Mouse (Mus musculus) thymus, postnatal 10 days (tissue): ENCODE measurements around the gene Stac.

Experiments
- DNase-seq, 2 experiments: peaks; one replicate each; pipeline ENCODE4 v3.0.0; 2021; ENCODE audit warnings: low spot score in 2 of 2

Stac gene

GRCm38 (mm10) chr9:111606603-111607002 lies 83.5 kb downstream of the Stac start:
- no peak for DNase-seq

- no peak for DNase-seq
Observed at GRCm38 (mm10) chr9:111587527-111587926, 102.6 kb downstream of the Stac start.

GRCm38 (mm10) chr9:111578784-111579183 lies 111.4 kb downstream of the Stac start:
- no peak for DNase-seq

GRCm38 (mm10) chr9:111577453-111577852 lies 112.7 kb downstream of the Stac start:
- DNase-seq: no peak

GRCm38 (mm10) chr9:111575889-111576288 lies 114.3 kb downstream of the Stac start:
- no peak for DNase-seq

- no peak for DNase-seq
Observed at GRCm38 (mm10) chr9:111573836-111574235, 116.3 kb downstream of the Stac start.

- DNase-seq: no peak
Observed at GRCm38 (mm10) chr9:111571619-111572018, 118.5 kb downstream of the Stac start.

GRCm38 (mm10) chr9:111564176-111564575 lies 126.0 kb downstream of the Stac start:
- DNase-seq: no peak

GRCm38 (mm10) chr9:111563226-111563625 lies 126.9 kb downstream of the Stac start:
- no peak for DNase-seq

- no peak for DNase-seq
Observed at GRCm38 (mm10) chr9:111562217-111562988, 127.7 kb downstream of the Stac start.

- no peak for DNase-seq
Observed at GRCm38 (mm10) chr9:111556699-111557098, 133.4 kb downstream of the Stac start.

GRCm38 (mm10) chr9:111552865-111553264 lies 137.3 kb downstream of the Stac start:
- DNase-seq: no peak

- peak in 1 of 2 experiments; percentile 9 for DNase-seq
Observed at GRCm38 (mm10) chr9:111551461-111552190, 138.5 kb downstream of the Stac start.

- DNase-seq: no peak
Observed at GRCm38 (mm10) chr9:111550963-111551321, 139.2 kb downstream of the Stac start.

GRCm38 (mm10) chr9:111550281-111550962 lies 139.7 kb downstream of the Stac start:
- no peak for DNase-seq

- no peak for DNase-seq
Observed at GRCm38 (mm10) chr9:111542663-111543062, 147.5 kb downstream of the Stac start.

- DNase-seq: no peak
Observed at GRCm38 (mm10) chr9:111535445-111536064, 154.6 kb downstream of the Stac start.

- no peak for DNase-seq
Observed at GRCm38 (mm10) chr9:111534744-111535423, 155.3 kb downstream of the Stac start.

GRCm38 (mm10) chr9:111523871-111524270 lies 166.3 kb downstream of the Stac start:
- no peak for DNase-seq

GRCm38 (mm10) chr9:111523111-111523510 lies 167.0 kb downstream of the Stac start:
- no peak for DNase-seq

GRCm38 (mm10) chr9:111522226-111522625 lies 167.9 kb downstream of the Stac start:
- DNase-seq: no peak

GRCm38 (mm10) chr9:111515536-111515935 lies 174.6 kb downstream of the Stac start:
- no peak for DNase-seq
